Mouse (Mus musculus) intestine, embryonic 14.5 days (tissue): ENCODE data around the gene Topaz1. TPM values are rescaled to one million over a fixed set of nuclear protein-coding genes. Genes with fewer than 3 reads are reported as not detected.

Experiments used
- ATAC-seq: fragments of 200-750 bp; cut with Nextera tagmentation; replicated peaks from 2 replicates; pipeline ENCODE4 v1.8.0; 2017; ENCODE audit warnings: low read depth, moderate number of reproducible peaks, moderate TSS enrichment, moderate library complexity; ENCODE audit not compliant: low FRiP score, low TSS enrichment
- DNase-seq: peaks from one replicate; pipeline ENCODE4 v3.0.0-alpha.2; 2018; ENCODE audit warnings: low spot score
- H3K27ac ChIP-seq: fragments of 300-500 bp; sonication (generic); 2 replicates; pipeline ENCODE4 v1.5.1; 2014; ENCODE audit warnings: low read depth, mild to moderate bottlenecking, control low read depth
- H3K27me3 ChIP-seq: fragments of 300-500 bp; sonication (generic); replicated peaks from 2 replicates; pipeline ENCODE4 v1.6.1; 2014; ENCODE audit warnings: low read length, control low read depth; ENCODE audit not compliant: control insufficient read depth, insufficient read depth
- H3K36me3 ChIP-seq: fragments of 300-500 bp; sonication (generic); 2 replicates; pipeline ENCODE4 v1.6.1; 2014; ENCODE audit warnings: low read length, control low read depth; ENCODE audit not compliant: control insufficient read depth, insufficient read depth
- H3K4me1 ChIP-seq: fragments of 300-500 bp; sonication (generic); replicated peaks from 2 replicates; pipeline ENCODE4 v1.6.1; 2014; ENCODE audit warnings: low read length, control low read depth, mixed read lengths; ENCODE audit not compliant: control insufficient read depth, insufficient read depth
- H3K4me2 ChIP-seq: fragments of 300-500 bp; sonication (generic); 2 replicates; pipeline ENCODE4 v1.6.1; 2014; ENCODE audit warnings: low read length
- H3K4me3 ChIP-seq: fragments of 300-500 bp; sonication (generic); 2 replicates; pipeline ENCODE4 v1.5.1; 2014; ENCODE audit warnings: low read depth, low read length, control low read depth, mixed read lengths
- H3K9ac ChIP-seq: fragments of 300-500 bp; sonication (generic); 2 replicates; pipeline ENCODE4 v1.6.1; 2014; ENCODE audit warnings: mild to moderate bottlenecking, low read length
- H3K9me3 ChIP-seq: fragments of 300-500 bp; sonication (generic); 2 replicates; pipeline ENCODE4 v1.6.1; 2016; ENCODE audit warnings: low read length, control low read depth; ENCODE audit not compliant: control insufficient read depth
- WGBS: fragments of 180-500 bp; shearing (Covaris S2); extraction: QIAGEN DNeasy Blood & Tissue Kit; methylation state at CpG from one replicate; pipeline ENCODE4 v1.1.7; 2014; 5-methylcytosine and 5-hydroxymethylcytosine counted together
- polyA plus RNA-seq: library from polyadenylated mRNA; unstranded; fragments of >200 nt; fragmentation: Nextera tagmentation; extraction: Ambion mirVana; gene quantifications from 2 replicates; pipeline ENCODE4 v1.2.1, GENCODE M21; 2014

The Topaz1 gene
- polyA plus RNA-seq, 1 experiment from 2014 or later: not detected

GRCm38 (mm10) chr9:122732126-122732810, 14.9 kb upstream of the Topaz1 start:
- Histone ChIP-seq H3K4me2 (no peak overlapping the region), H3K27ac (no peak overlapping the region), H3K9me3 (no peaks in the 10 kb centered on the region), H3K27me3 (peaks cover 9% of the 10 kb centered on the region; the same call in 1 of the 2 replicates), H3K4me3 (no peak overlapping the region), H3K4me1 (no peaks in the 10 kb centered on the region), H3K9ac (no peak overlapping the region), H3K36me3 (no peaks in the 10 kb centered on the region)
- 55% methylated on average over 8 of the region's 8 CpGs for WGBS
- ATAC-seq (no peak), DNase-seq (no peak)

DNA sequence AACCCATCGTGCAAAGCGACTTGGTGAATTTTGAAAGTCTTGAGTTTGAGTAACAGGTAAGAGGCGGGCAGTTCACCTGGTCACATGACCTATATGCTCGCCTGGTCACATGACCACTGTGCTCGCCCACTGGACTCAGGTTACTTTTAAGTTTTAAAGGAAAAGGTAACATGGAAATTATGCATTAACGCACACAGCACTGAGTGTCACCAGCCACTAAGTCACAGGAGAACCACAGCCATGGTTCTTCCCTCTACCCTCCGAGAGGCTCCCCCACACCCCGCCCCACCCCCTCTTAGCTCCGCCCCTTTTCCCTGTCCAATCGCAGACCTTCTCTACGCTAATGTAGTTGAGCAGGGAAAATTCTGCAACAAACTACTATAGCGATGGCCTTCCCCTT, 13.9 kb upstream of the Topaz1 start:
- no peaks in the 10 kb centered on the region for H3K9me3 ChIP-seq
- no peaks in the 10 kb centered on the region for H3K36me3 ChIP-seq
- H3K27ac ChIP-seq: no peak overlapping the region
- no peak for DNase-seq
- no peak overlapping the region for H3K9ac ChIP-seq
- H3K4me3 ChIP-seq: peak overlapping the region; percentile 16; the same call in 1 of the 2 replicates
- WGBS: 36% methylated on average over 12 of the region's 12 CpGs
- ATAC-seq: no peak
- no peaks in the 10 kb centered on the region for H3K4me1 ChIP-seq
- H3K27me3 ChIP-seq: peaks cover 9% of the 10 kb centered on the region; the same call in 1 of the 2 replicates
- H3K4me2 ChIP-seq: peak overlapping the region; percentile 7

DNA sequence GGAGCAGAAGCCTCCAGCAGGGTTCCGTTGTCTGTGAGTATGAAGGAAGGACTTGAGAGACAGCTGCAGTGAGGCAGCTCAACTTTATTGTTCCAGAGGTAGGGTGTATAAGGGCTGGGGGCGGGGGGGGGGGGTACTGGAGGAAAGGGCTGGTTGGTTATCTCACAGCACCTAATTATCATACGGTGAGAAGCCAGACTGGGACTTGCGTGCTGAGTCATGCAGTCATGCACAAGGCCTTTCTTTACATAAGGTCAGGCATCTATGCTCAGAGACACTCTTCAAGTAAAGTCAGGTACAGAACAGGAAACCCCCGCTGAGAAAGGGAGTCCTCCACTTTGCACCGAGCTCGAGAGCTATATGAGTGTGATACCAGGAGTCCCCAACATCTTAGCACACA, 12.2 kb upstream of the Topaz1 start:
- no peaks in the 10 kb centered on the region for H3K36me3 ChIP-seq
- H3K27me3 ChIP-seq: peaks cover 9% of the 10 kb centered on the region; the same call in 1 of the 2 replicates
- no peak overlapping the region for H3K27ac ChIP-seq
- DNase-seq: no peak
- 0 out of 2 replicates have a peak, but pooled peaks cover 3% of the 10 kb centered on the region for H3K9me3 ChIP-seq
- no peaks in the 10 kb centered on the region for H3K4me1 ChIP-seq
- no peak overlapping the region for H3K4me3 ChIP-seq
- H3K4me2 ChIP-seq: no peak overlapping the region
- ATAC-seq: no peak
- H3K9ac ChIP-seq: no peak overlapping the region
- WGBS: 70% methylated on average over 7 of the region's 7 CpGs

DNA sequence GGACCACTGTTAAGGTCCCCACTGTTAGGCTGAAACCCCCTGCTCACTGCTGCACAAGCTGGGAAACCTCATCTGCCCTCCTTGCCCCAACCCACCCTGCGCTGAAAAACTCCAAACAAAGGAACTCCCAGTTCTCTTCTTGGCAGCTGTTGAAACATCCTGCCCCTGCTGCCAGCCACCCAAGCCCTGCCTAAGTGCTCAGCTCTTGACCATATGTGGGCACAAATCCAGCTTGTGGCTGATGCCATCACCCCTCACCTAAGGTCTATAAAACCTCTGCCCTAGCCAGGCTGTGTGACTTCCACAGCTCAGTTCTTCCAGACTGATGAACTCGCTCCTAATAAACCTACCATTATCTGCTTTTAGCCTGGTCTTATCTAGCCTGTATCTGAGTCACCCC, 11.1 kb upstream of the Topaz1 start:
- 0 out of 2 replicates have a peak, but pooled peaks cover 3% of the 10 kb centered on the region for H3K9me3 ChIP-seq
- ATAC-seq: no peak
- H3K27ac ChIP-seq: no peak overlapping the region
- 59% methylated on average over 2 of the region's 2 CpGs for WGBS
- H3K9ac ChIP-seq: no peak overlapping the region
- no peak for DNase-seq
- H3K27me3 ChIP-seq: 0 out of 2 replicates have a peak, but pooled peaks cover 2% of the 10 kb centered on the region
- no peak overlapping the region for H3K4me2 ChIP-seq
- no peaks in the 10 kb centered on the region for H3K4me1 ChIP-seq
- H3K4me3 ChIP-seq: no peak overlapping the region
- H3K36me3 ChIP-seq: no peaks in the 10 kb centered on the region

GRCm38 (mm10) chr9:122736742-122737141, 10.4 kb upstream of the Topaz1 start:
- no peak overlapping the region for H3K4me2 ChIP-seq
- DNase-seq (peak; percentile 71), ATAC-seq (no peak)
- no peaks in the 10 kb centered on the region for H3K4me1 ChIP-seq
- H3K36me3 ChIP-seq: no peaks in the 10 kb centered on the region
- no peak overlapping the region for H3K9ac ChIP-seq
- no peak overlapping the region for H3K27ac ChIP-seq
- no peak overlapping the region for H3K4me3 ChIP-seq
- 0 out of 2 replicates have a peak, but pooled peaks cover 2% of the 10 kb centered on the region for H3K27me3 ChIP-seq
- 17% methylated on average over 4 of the region's 4 CpGs for WGBS
- H3K9me3 ChIP-seq: 0 out of 2 replicates have a peak, but pooled peaks cover 3% of the 10 kb centered on the region

- Histone ChIP-seq H3K27me3 (no peaks in the 10 kb centered on the region), H3K4me3 (no peak overlapping the region), H3K9me3 (0 out of 2 replicates have a peak, but pooled peaks cover 2% of the 10 kb centered on the region), H3K36me3 (no peaks in the 10 kb centered on the region), H3K4me2 (no peak overlapping the region), H3K4me1 (no peaks in the 10 kb centered on the region), H3K27ac (no peak overlapping the region), H3K9ac (no peak overlapping the region)
- no peak for ATAC-seq
- WGBS: 74% methylated on average over 1 of the region's 1 CpGs
- no peak for DNase-seq
Measured at GRCm38 (mm10) chr9:122745879-122746278, 1.3 kb upstream of the Topaz1 start.

DNA sequence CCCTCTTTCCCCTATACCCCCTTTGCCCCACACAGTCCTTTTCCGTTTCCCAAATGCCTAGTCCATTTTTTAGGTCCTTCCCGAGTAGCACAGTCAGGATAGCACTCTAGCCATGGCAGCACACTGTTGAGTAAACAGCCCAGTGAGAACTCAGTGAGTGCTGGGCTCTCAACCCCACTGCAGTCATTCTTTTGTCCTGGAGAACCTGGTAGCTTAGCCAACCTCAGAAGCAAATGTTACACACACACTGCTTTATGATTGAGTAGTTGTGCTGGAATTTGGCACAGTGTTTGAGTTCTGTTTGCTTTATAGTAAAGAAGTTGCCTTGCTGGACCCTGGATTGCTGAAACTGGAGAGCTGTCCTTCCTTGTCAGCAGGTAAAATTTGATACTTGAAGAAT, 10.5 kb downstream of the Topaz1 start:
- Histone ChIP-seq H3K4me2 (no peak overlapping the region), H3K27me3 (no peaks in the 10 kb centered on the region), H3K9me3 (no peaks in the 10 kb centered on the region), H3K27ac (no peak overlapping the region), H3K36me3 (no peaks in the 10 kb centered on the region), H3K4me3 (no peak overlapping the region), H3K4me1 (no peaks in the 10 kb centered on the region), H3K9ac (no peak overlapping the region)
- WGBS: 57% methylated on average over 2 of the region's 2 CpGs
- no peak for ATAC-seq
- no peak for DNase-seq

- Histone ChIP-seq H3K9me3 (no peaks in the 10 kb centered on the region), H3K9ac (no peak overlapping the region), H3K4me2 (no peak overlapping the region), H3K27me3 (no peaks in the 10 kb centered on the region), H3K4me1 (no peaks in the 10 kb centered on the region), H3K36me3 (no peaks in the 10 kb centered on the region), H3K27ac (no peak overlapping the region), H3K4me3 (no peak overlapping the region)
- ATAC-seq (no peak), DNase-seq (no peak)
Measured at GRCm38 (mm10) chr9:122760111-122760510, 13.0 kb downstream of the Topaz1 start.

GRCm38 (mm10) chr9:122785231-122785630, 38.1 kb downstream of the Topaz1 start:
- H3K27ac ChIP-seq: no peak overlapping the region
- H3K27me3 ChIP-seq: no peaks in the 10 kb centered on the region
- no peaks in the 10 kb centered on the region for H3K9me3 ChIP-seq
- no peak overlapping the region for H3K9ac ChIP-seq
- no peak overlapping the region for H3K4me2 ChIP-seq
- 74% methylated on average over 5 of the region's 5 CpGs for WGBS
- H3K36me3 ChIP-seq: no peaks in the 10 kb centered on the region
- ATAC-seq (no peak), DNase-seq (no peak)
- H3K4me3 ChIP-seq: no peak overlapping the region
- no peaks in the 10 kb centered on the region for H3K4me1 ChIP-seq
